Mouse (Mus musculus) kidney, adult 2 months (tissue): ENCODE results near the gene Atat1.

Source experiments
- CTCF ChIP-seq: fragments of 200-500 bp; conservative IDR thresholded peaks from 2 replicates; pipeline ENCODE4 v1.5.1; 2011; ENCODE audit warnings: low read depth, mild to moderate bottlenecking, control low read depth, low read length, moderate library complexity, mixed read lengths; ENCODE audit not compliant: insufficient read depth, insufficient read length
- POLR2A ChIP-seq: fragments of 200-500 bp; IDR thresholded peaks from one replicate; pipeline ENCODE4 v1.6.1; 2011; ENCODE audit warnings: low read depth, low read length, control low read depth

- TF ChIP-seq CTCF: no peak
- no peak for TF ChIP-seq POLR2A
Observed at GRCm38 (mm10) chr17:35887725-35888124, 22.1 kb downstream of the Atat1 start.
